Mouse (Mus musculus): ENCODE data around the gene Fhad1.

The Fhad1 gene

DNA sequence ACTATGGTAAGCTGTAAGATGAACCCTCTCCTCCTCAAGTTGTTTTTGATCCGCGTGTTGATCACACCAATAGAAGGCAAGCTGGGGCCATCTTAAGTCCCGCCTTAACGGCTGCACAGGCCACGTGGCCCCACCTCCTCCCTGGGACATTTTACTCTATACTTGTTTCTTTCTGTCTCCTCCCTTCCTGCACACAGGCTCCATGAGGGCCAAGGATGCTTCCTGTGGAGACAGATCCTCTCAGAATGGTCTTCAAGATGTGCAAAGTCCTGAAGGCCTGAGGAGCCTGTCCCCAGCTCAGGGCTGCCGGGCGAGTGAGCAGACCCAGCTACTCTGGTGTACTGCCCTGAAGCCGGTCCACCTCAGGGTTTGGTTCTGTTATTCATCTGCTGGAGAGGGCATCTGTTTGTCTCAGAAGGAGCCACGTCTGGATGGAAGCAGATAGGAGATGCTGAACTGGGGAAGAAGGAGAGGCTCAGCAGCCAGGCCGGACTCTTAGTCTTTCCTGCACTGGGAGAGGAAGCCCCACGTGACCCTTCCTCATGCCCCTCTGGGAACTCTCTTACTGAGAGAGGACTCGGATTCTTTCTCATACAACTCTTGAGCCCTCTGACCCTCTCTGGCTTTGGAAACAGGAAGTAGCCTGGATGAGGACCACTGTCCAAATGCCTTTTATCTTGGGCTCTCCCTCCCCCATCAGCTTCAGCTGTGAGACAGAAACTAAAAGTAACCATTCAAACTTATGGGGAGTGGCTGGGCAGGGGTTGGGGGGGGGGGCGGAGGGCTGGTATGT is 101.5 kb downstream of the Fhad1 start:
- no peaks in the 10 kb centered on the region for H3K27me3 ChIP-seq (ENCODE audit: control insufficient read depth, insufficient read depth, low read length, poor library complexity, severe bottlenecking)
- no peak for DNase-seq (ENCODE audit: low read depth, low spot score)
- H3K36me3 ChIP-seq (ENCODE audit: control insufficient read depth, insufficient read depth, low read length, poor library complexity, severe bottlenecking) = no peaks in the 10 kb centered on the region

DNA sequence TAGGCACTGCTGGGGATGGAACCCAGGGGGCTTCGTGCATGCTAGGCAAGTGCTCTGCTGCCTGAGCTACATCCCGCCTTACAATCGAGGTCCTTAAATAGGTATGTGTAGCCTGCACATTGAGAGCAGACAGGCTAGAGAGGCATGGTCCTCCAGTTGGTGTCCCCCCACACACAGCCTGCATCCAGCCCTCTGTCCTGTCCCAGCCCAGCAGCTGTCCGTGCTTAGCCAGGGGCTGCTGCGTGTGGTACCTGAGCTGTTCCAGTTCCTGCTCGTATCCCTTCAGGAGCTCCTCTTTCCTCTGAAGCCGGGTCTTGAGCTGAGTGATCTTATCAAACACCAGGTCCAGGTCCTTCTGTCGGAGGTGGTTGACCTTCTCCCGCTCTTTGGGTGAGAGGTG is 110.2 kb downstream of the Fhad1 start:
- DNase-seq (ENCODE audit: low read depth, low spot score) = no peak
- no peaks in the 10 kb centered on the region for H3K27me3 ChIP-seq (ENCODE audit: control insufficient read depth, insufficient read depth, low read length, poor library complexity, severe bottlenecking)

DNA sequence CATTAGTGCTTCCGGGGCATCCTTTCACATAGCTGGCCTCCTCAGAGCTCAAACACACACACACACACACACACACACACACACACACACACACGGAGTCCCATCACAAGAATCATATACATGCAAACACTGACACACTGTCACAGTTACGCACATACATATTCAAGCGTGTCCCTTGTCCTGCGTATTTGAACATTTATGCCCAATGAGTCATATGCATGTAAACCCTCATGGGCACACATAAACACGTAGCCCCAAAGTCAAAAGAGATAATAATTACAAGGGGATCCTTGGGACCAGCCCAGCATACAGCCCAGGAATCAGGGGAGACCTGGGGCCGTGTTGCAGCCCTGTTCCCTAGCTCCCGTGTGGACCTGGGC is 112.4 kb downstream of the Fhad1 start:
- Histone ChIP-seq H3K36me3 (ENCODE audit: control insufficient read depth, insufficient read depth, low read length, poor library complexity, severe bottlenecking) (no peaks in the 10 kb centered on the region), H3K27me3 (ENCODE audit: control insufficient read depth, insufficient read depth, low read length, poor library complexity, severe bottlenecking) (no peaks in the 10 kb centered on the region)
- DNase-seq (ENCODE audit: low read depth, low spot score) = no peak

More for the DNA sequence above, 110.2 kb downstream of the Fhad1 start:
- no peaks in the 10 kb centered on the region for H3K36me3 ChIP-seq (ENCODE audit: control insufficient read depth, insufficient read depth, low read length, poor library complexity, severe bottlenecking)

DNA sequence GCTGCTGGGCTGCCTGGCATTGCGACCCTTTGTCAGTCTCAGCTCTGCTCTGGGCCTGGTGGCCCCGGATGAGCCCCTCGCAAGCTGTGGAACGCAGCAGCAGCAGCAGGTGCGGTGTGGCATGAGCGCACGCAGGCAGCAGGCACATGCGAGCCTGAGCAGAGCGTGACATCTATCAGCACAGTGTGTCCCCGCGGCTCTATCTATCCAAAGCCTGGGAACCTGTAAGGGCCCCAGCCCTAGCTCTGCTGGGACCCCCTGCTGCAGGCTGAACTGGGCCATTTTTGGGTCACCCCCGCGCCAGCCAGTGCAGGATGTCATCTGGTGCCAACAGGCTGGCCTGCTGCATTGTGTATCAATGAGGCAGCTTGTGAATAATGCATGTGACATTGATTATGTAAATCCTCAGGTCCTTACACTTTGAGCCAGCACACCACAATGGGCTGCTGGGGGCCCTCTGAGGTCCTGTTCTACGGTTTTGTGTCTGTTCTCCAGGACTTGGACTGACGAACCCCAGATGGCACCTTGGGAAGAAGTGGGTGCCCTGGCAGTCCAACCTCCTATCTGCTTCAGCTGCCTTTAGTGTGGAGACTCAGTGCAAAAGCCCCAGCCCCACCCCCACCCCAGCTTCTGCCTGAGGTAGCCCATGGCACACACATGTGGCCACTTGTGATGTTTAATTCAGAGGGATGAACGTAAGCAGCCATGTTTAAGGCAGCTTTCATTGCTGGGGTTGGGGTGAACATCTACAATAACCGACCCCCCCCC is 113.0 kb downstream of the Fhad1 start:
- DNase-seq (ENCODE audit: low read depth, low spot score) = no peak
- Histone ChIP-seq H3K27me3 (ENCODE audit: control insufficient read depth, insufficient read depth, low read length, poor library complexity, severe bottlenecking) (no peaks in the 10 kb centered on the region), H3K36me3 (ENCODE audit: control insufficient read depth, insufficient read depth, low read length, poor library complexity, severe bottlenecking) (no peaks in the 10 kb centered on the region)

DNA sequence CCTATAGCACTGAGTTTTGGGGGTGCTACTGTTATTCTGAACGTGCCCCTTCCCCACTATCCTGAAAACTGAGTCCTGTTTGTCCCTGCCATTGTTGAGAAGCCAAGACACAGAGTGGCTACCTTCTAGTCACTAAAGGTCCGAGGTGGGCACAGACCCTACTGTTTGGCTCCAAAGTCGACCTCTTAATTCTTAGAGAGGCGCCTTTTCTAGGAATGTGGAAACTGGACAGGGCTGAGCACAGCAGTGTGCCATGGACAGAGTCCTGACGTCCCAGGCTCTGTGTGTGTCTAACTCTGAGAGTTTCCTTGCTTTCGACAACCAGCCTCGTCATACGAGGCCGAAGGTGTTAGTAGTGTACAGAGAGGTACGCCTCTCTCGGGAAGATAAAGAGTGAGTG is 114.5 kb downstream of the Fhad1 start:
- H3K36me3 ChIP-seq (ENCODE audit: control insufficient read depth, insufficient read depth, low read length, poor library complexity, severe bottlenecking) = no peaks in the 10 kb centered on the region
- no peak for DNase-seq (ENCODE audit: low read depth, low spot score)
- H3K27me3 ChIP-seq (ENCODE audit: control insufficient read depth, insufficient read depth, low read length, poor library complexity, severe bottlenecking) = no peaks in the 10 kb centered on the region

GRCm38 (mm10) chr4:141899936-141900335 is 114.9 kb downstream of the Fhad1 start:
- no peak for DNase-seq (ENCODE audit: low read depth, low spot score)
- Histone ChIP-seq H3K27me3 (ENCODE audit: control insufficient read depth, insufficient read depth, low read length, poor library complexity, severe bottlenecking) (no peaks in the 10 kb centered on the region), H3K36me3 (ENCODE audit: control insufficient read depth, insufficient read depth, low read length, poor library complexity, severe bottlenecking) (no peaks in the 10 kb centered on the region)

GRCm38 (mm10) chr4:141898905-141899304 is 116.0 kb downstream of the Fhad1 start:
- H3K36me3 ChIP-seq (ENCODE audit: control insufficient read depth, insufficient read depth, low read length, poor library complexity, severe bottlenecking) = no peaks in the 10 kb centered on the region
- no peaks in the 10 kb centered on the region for H3K27me3 ChIP-seq (ENCODE audit: control insufficient read depth, insufficient read depth, low read length, poor library complexity, severe bottlenecking)
- no peak for DNase-seq (ENCODE audit: low read depth, low spot score)

- no peaks in the 10 kb centered on the region for H3K27me3 ChIP-seq (ENCODE audit: control insufficient read depth, insufficient read depth, low read length, poor library complexity, severe bottlenecking)
- H3K36me3 ChIP-seq (ENCODE audit: control insufficient read depth, insufficient read depth, low read length, poor library complexity, severe bottlenecking) = no peaks in the 10 kb centered on the region
- no peak for DNase-seq (ENCODE audit: low read depth, low spot score)
Observed at GRCm38 (mm10) chr4:141897838-141898237, 117.0 kb downstream of the Fhad1 start.

DNA sequence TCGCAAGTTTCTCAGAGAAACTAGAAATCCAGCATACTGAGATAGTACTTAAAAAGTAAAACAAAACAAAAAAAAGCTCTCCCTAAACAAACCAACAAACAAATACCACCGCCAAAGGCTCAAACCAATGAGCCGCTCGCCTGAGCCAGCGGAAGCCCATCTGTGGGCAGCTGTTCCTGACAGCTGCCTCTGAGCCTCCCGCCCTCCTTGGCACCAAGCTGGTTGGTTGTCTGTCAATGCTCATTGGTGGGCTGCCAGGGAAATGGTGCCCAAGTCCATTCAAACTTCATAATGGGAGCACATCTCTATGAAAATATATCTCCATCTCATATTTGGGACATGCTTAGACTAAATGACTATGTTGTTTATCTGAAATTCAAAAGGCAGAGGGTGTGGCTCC is 117.7 kb downstream of the Fhad1 start:
- DNase-seq (ENCODE audit: low read depth, low spot score) = no peak

DNA sequence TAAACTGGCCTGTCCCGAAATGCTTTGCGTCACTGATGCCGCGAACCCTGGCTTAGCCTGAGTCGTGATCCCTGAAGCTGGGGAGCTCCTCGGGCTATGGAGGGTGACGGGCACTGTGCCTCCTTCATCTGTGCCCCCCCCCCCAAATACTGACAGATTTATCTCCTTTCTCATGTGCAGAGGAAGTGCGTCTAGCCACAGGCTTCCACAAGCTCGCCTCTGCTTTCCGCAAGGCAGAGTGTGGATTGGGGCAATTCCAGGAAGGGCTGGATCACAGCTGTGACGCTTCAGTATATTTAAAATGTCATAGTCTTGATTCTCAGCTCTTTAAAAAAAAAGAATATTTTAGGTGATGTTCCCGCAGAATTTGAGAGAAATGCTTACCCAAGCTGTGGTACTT is 119.1 kb downstream of the Fhad1 start:
- DNase-seq (ENCODE audit: low read depth, low spot score) = no peak

More for the DNA sequence above, 117.7 kb downstream of the Fhad1 start:
- H3K27me3 ChIP-seq (ENCODE audit: control insufficient read depth, insufficient read depth, low read length, poor library complexity, severe bottlenecking) = no peaks in the 10 kb centered on the region
- H3K36me3 ChIP-seq (ENCODE audit: control insufficient read depth, insufficient read depth, low read length, poor library complexity, severe bottlenecking) = no peaks in the 10 kb centered on the region

DNA sequence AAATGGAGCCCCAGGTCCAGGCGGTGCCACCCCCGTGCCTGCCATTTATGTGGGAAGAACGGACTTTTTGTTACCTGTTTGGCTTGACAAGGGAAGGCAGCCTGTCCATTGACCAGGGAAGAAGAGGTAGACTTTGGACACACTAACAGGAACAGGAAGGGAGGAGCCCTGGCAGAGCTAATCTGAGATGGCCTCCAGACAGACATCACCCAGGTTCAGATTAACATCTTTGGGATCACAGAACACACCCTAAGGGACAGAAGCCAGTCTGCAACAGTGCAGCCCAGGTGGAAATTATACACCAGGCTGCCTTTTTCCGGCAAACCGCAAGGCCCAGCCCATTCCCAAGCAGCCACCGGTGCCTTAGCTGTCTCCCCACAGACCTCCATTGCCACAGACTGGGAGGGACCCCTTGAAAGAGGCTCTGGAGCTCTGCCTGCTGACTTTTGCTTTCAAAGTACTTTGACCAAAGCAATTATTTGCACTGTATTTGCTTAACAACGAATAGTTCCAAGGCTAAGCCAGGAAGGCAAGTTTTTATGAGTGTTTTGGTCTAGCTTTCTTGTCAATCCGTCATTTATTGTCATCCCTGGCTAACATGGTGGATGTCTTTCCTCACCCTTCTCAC is 121.6 kb downstream of the Fhad1 start:
- no peaks in the 10 kb centered on the region for H3K36me3 ChIP-seq (ENCODE audit: control insufficient read depth, insufficient read depth, low read length, poor library complexity, severe bottlenecking)
- no peaks in the 10 kb centered on the region for H3K27me3 ChIP-seq (ENCODE audit: control insufficient read depth, insufficient read depth, low read length, poor library complexity, severe bottlenecking)
- no peak for DNase-seq (ENCODE audit: low read depth, low spot score)

More for the DNA sequence above, 119.1 kb downstream of the Fhad1 start:
- H3K36me3 ChIP-seq (ENCODE audit: control insufficient read depth, insufficient read depth, low read length, poor library complexity, severe bottlenecking) = no peaks in the 10 kb centered on the region
- no peaks in the 10 kb centered on the region for H3K27me3 ChIP-seq (ENCODE audit: control insufficient read depth, insufficient read depth, low read length, poor library complexity, severe bottlenecking)

DNA sequence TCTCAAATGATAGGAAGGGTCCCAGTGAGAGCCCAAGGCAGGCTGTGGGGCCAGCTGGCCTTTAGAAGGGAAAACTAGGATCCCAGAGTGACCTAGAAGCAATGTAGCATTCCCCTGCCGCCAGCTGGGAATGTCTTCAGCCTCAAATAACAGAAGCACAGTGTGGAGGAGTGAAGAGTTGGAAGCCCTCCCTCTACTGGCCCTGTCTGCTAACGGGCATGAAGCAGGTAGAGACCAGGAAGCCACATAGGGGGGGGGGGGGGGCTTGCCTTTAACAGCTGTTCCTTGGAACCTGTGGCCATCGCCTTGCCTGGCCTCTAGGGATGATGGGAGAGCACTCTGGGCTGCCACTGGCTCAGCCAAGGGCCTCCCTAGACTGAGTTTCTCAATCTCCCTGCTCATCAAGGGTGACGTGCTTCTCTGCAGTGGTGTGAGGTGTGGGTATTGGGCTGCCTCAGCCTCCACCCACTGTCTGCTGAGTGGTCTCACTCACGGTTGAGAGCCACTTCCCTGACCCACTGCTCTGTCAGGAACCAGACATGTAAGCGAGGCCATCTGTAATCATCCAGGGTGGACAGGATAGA is 128.4 kb downstream of the Fhad1 start:
- Histone ChIP-seq H3K27me3 (ENCODE audit: control insufficient read depth, insufficient read depth, low read length, poor library complexity, severe bottlenecking) (no peaks in the 10 kb centered on the region; the same call in 1 of the 2 replicates), H3K36me3 (ENCODE audit: control insufficient read depth, insufficient read depth, low read length, poor library complexity, severe bottlenecking) (no peaks in the 10 kb centered on the region)
- DNase-seq (ENCODE audit: low read depth, low spot score) = no peak

DNA sequence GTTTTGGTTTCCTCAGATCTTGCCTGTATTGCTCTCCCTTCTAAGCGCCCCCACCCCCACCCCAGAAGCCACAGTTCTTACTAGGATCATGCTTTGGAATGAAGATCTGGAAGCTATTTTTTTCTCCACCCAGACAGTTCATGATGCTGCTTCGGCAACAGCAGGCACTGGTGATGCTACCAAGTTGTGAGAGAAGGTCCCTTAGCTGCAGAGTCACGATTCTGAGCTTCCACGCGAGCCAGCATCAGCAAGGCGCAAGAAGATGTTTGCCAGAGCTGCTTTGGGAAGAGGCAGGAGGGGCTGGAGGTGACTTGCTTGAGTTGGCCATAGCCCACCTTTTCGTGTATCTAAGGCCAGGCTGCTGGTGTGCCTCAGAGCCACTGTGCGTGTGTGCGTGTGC is 129.4 kb downstream of the Fhad1 start:
- Histone ChIP-seq H3K36me3 (ENCODE audit: control insufficient read depth, insufficient read depth, low read length, poor library complexity, severe bottlenecking) (no peaks in the 10 kb centered on the region), H3K27me3 (ENCODE audit: control insufficient read depth, insufficient read depth, low read length, poor library complexity, severe bottlenecking) (no peaks in the 10 kb centered on the region; the same call in 1 of the 2 replicates)
- DNase-seq (ENCODE audit: low read depth, low spot score) = no peak

- H3K27me3 ChIP-seq (ENCODE audit: control insufficient read depth, insufficient read depth, low read length, poor library complexity, severe bottlenecking) = no peaks in the 10 kb centered on the region
- no peak for DNase-seq (ENCODE audit: low read depth, low spot score)
Observed at GRCm38 (mm10) chr4:141882858-141883257, 132.0 kb downstream of the Fhad1 start.

GRCm38 (mm10) chr4:141881950-141882349 is 132.9 kb downstream of the Fhad1 start:
- no peak for DNase-seq (ENCODE audit: low read depth, low spot score)
- Histone ChIP-seq H3K27me3 (ENCODE audit: control insufficient read depth, insufficient read depth, low read length, poor library complexity, severe bottlenecking) (no peaks in the 10 kb centered on the region), H3K36me3 (ENCODE audit: control insufficient read depth, insufficient read depth, low read length, poor library complexity, severe bottlenecking) (no peaks in the 10 kb centered on the region)

More at GRCm38 (mm10) chr4:141882858-141883257, 132.0 kb downstream of the Fhad1 start:
- no peaks in the 10 kb centered on the region for H3K36me3 ChIP-seq (ENCODE audit: control insufficient read depth, insufficient read depth, low read length, poor library complexity, severe bottlenecking)
